Mouse (Mus musculus): Measurements from ENCODE around the gene Pcdh15.

DNA sequence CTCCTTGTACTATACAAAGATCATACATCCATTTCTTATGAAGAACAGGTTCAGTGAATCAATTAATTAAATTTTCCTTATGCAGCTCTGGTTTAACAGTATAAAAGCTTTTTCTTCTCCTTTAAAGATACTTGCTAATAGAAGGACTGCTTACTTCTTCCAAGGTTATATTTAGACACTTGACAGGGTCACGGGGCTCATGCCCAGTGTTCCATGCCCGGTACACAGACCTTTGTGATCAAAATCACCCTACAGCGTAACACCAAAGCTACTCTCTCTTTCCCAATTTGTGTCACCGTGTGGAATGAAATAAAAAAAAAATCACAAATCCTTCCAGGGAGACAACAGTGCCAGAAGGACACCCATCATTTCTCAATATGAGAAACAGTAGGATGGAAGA is 48.8 kb downstream of the Pcdh15 start:
- TF ChIP-seq GATA1 (IDR thresholded peaks at IDR 0.05; ENCODE audit: low read length) (no peak), TAL1 (IDR thresholded peaks at IDR 0.05; ENCODE audit: low read length) (no peak)
